Mouse (Mus musculus) leukemia stem cell, adult 10-12 weeks (primary cell): ENCODE measurements around the gene Cachd1. TPM values are rescaled to one million over a fixed set of nuclear protein-coding genes. Genes with fewer than 3 reads are reported as not detected.

Experiments used
- polyA plus RNA-seq: library from polyadenylated mRNA; stranded (reverse); fragments of >175 nt; gene quantifications from 2 replicates; pipeline ENCODE4 v1.2.3, GENCODE M21; 2012; ENCODE audit warnings: low replicate concordance

Cachd1 gene
- 8.3 and 36.3 TPM in 2 replicates for polyA plus RNA-seq

DNA sequence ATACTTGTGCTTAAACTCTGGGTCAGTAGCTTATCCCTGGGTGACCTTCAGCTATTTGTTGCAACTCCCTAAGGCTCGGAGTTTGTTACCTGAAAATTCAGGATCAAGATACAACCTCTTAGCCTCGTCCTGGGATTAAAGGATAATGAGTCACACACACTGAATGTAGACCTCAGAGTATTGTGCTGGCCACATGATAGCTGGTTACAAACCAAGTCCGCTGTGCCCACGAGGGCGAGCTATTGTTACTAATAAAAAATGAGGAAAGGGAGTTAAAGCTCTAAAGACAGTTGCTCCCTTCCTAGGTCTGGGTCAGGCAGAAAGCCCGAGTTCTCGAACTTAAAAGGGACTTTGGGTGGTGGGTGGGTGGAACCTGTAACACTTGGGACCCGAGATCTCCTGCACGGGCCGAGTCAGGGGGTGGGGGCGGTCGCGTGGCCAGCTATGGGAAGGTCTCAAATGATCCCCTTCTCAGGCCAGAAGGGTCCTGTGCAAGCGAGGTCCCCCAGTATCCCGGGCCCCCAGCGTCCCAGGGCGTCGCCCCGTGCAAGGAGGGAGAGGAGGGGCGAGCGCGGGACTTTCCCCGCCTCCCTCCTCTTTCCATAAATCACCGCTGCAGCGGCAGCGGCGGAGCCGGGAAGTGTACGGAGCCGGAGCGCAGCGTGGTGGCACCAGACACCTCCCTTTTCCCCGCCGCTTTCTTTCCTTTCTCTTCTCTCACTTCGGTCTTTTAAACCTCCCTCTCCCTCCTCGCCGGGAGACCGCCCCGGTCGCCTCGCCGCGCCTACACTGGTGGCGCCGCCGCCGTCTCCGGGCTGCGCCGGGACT, at the start of gene Cachd1:
Gene Cachd1 (plus strand): TSS at position 633 of the 828 bp plus-strand sequence.

DNA sequence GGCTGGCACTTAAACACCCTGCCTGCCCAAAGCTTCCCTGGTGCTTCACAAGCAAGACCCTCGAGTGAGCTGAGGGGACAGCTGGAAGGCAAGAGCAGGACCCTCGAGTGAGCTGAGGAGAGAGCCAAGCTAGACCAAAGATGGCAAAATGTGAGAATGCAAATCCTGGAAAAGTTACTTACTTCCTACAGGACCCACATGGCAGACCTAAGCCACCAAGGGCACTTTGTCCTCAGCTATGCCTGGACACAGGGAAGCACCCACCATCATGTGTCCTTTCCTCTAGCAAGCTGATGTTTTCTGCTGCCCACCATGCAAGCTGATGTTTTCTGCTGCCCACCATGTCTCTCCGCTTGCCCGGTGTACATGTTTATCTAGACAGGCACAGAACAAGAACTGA, 244.1 kb downstream of the Cachd1 start, which contains the start of gene Gm10577:
Gene Gm10577 (minus strand): TSS at position 101 of the 400 bp plus-strand sequence.

DNA sequence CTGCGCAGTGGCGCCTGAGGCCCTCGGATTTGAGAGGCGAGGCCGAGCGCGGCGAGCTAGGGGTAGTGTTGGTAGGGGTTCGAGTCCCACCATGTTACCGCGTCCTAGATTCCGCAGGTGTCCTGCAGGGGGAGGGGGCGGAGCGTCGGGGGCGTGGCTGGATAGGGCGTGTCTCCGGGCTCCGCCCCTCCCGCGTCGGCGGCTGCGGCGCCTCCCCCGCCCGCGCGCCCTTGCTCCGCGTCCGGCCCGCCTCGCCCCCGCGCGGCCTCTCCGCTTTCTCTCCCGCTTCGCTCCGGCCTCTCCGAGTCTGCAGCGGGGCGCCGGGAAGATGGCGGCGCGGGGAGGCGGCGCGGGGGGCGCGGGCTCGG, 292.3 kb downstream of the Cachd1 start, which contains the start of gene Raver2:
Gene Raver2 (plus strand): TSS at position 198 of the 368 bp plus-strand sequence.

Other genes with a start within 250 kb of the Cachd1 start
- gene Gm10577, start 244.0 kb downstream of the Cachd1 start, polyA plus RNA-seq = not detected in 2 replicates